ENCODE assay signal across 23 mouse cellular contexts in genomic region chr11:100155497-100156255, GRCm38 (mm10). TPM values are rescaled to one million over a fixed set of nuclear protein-coding genes. Genes with fewer than 3 reads are reported as not detected.
DNase-seq lines count a peak whose midpoint lies in the region; ATAC-seq lines count a peak whose summit lies in the region.
"Had no signal": no experiment of that assay in that cellular context is flagged by ENCODE, and none has a peak within 500 bp of the region (broad histone marks: within the 10 kb centered on the region; RNA-seq: fewer than 3 reads in every experiment).

No protein-coding gene starts in this region.

- no peaks in the 10 kb centered on the region for H3K27me3 ChIP-seq in heart, embryonic 13.5 days (replicated peaks)
- H3K27me3 ChIP-seq in embryonic facial prominence, embryonic 15.5 days: no peaks in the 10 kb centered on the region
- H3K27me3 ChIP-seq in stomach, embryonic 16.5 days (ENCODE audit: control insufficient read depth, insufficient read depth, low read length): no peaks in the 10 kb centered on the region
- H3K27me3 ChIP-seq: forebrain, embryonic 13.5 days; hindbrain, embryonic 12.5 days; liver, embryonic 13.5 days; midbrain, embryonic 13.5 days; neural tube, embryonic 15.5 days had no signal

- H3K27ac ChIP-seq in heart, embryonic 13.5 days (replicated peaks): 0 out of 2 replicates have a peak overlapping the region, but pooled peaks have one; percentile 12
- H3K27ac ChIP-seq in embryonic facial prominence, embryonic 15.5 days (replicated peaks): peak overlapping the region; percentile 44; the same call in 1 of the 2 replicates
- peak overlapping the region; percentile 66 for H3K27ac ChIP-seq in stomach, embryonic 16.5 days (ENCODE audit: low read length)
- H3K27ac ChIP-seq: forebrain, embryonic 13.5 days; hindbrain, embryonic 12.5 days; liver, embryonic 13.5 days; midbrain, embryonic 13.5 days; neural tube, embryonic 15.5 days had no signal

- no peak overlapping the region for H3K4me3 ChIP-seq in heart, embryonic 13.5 days
- no peak overlapping the region for H3K4me3 ChIP-seq in embryonic facial prominence, embryonic 15.5 days (replicated peaks)
- H3K4me3 ChIP-seq in stomach, embryonic 16.5 days (replicated peaks; ENCODE audit: low read length): no peak overlapping the region
- H3K4me3 ChIP-seq: forebrain, embryonic 13.5 days; hindbrain, embryonic 12.5 days; liver, embryonic 13.5 days; midbrain, embryonic 13.5 days; neural tube, embryonic 15.5 days had no signal

- no peak overlapping the region for H3K9ac ChIP-seq in heart, embryonic 13.5 days
- H3K9ac ChIP-seq in embryonic facial prominence, embryonic 15.5 days: no peak overlapping the region
- no peak overlapping the region for H3K9ac ChIP-seq in stomach, embryonic 16.5 days (ENCODE audit: low read length)
- H3K9ac ChIP-seq: forebrain, embryonic 13.5 days; hindbrain, embryonic 12.5 days; liver, embryonic 13.5 days; midbrain, embryonic 13.5 days; neural tube, embryonic 15.5 days had no signal

- H3K4me1 ChIP-seq in heart, embryonic 13.5 days: peaks cover 17% of the 10 kb centered on the region
- peaks cover 5% of the 10 kb centered on the region; the same call in 1 of the 2 replicates for H3K4me1 ChIP-seq in embryonic facial prominence, embryonic 15.5 days
- peaks cover 13% of the 10 kb centered on the region for H3K4me1 ChIP-seq in stomach, embryonic 16.5 days (ENCODE audit: control insufficient read depth, insufficient read depth, low read length)
- H3K4me1 ChIP-seq: forebrain, embryonic 13.5 days; hindbrain, embryonic 12.5 days; liver, embryonic 13.5 days; midbrain, embryonic 13.5 days; neural tube, embryonic 15.5 days had no signal

- WGBS in heart, embryonic 13.5 days: 43% methylated on average over 8 of the region's 8 CpGs
- 54% methylated on average over 8 of the region's 8 CpGs for WGBS in embryonic facial prominence, embryonic 15.5 days
- 44% methylated on average over 8 of the region's 8 CpGs for WGBS in stomach, embryonic 16.5 days

- no peak overlapping the region for H3K4me2 ChIP-seq in heart, embryonic 13.5 days
- no peak overlapping the region for H3K4me2 ChIP-seq in embryonic facial prominence, embryonic 15.5 days (replicated peaks)
- no peak overlapping the region for H3K4me2 ChIP-seq in stomach, embryonic 16.5 days (ENCODE audit: low read depth, low read length)
- H3K4me2 ChIP-seq: forebrain, embryonic 13.5 days; hindbrain, embryonic 12.5 days; liver, embryonic 13.5 days; midbrain, embryonic 13.5 days; neural tube, embryonic 15.5 days had no signal

- H3K36me3 ChIP-seq in heart, embryonic 13.5 days: no peaks in the 10 kb centered on the region
- H3K36me3 ChIP-seq in embryonic facial prominence, embryonic 15.5 days: no peaks in the 10 kb centered on the region
- no peaks in the 10 kb centered on the region for H3K36me3 ChIP-seq in stomach, embryonic 16.5 days (ENCODE audit: control insufficient read depth, insufficient read depth, low read length)
- H3K36me3 ChIP-seq: hindbrain, embryonic 12.5 days; liver, embryonic 13.5 days; midbrain, embryonic 13.5 days; neural tube, embryonic 15.5 days had no signal

- no peak for DNase-seq in heart, adult 9 months (ENCODE audit: low spot score in 2 of 2)
- peak; percentile 24 for DNase-seq in ovary, adult 18-20 months (ENCODE audit: low spot score)
- DNase-seq in ovary, postnatal 14 days (ENCODE audit: low spot score): no peak
- DNase-seq in embryo, embryonic 10 days (ENCODE audit: low spot score): no peak
- DNase-seq in spleen, adult 18-20 months: no peak
- DNase-seq: B cell, adult 2 months; cerebellum, adult 9-10 months; layer of hippocampus, postnatal 36 days; liver, embryonic 13.5 days; right cerebral cortex, adult 18-20 months; thymus, postnatal 4 days had no signal

- no peaks in the 10 kb centered on the region for H3K9me3 ChIP-seq in heart, embryonic 13.5 days
- H3K9me3 ChIP-seq in embryonic facial prominence, embryonic 15.5 days (replicated peaks): no peaks in the 10 kb centered on the region
- no peaks in the 10 kb centered on the region for H3K9me3 ChIP-seq in stomach, embryonic 16.5 days (replicated peaks; ENCODE audit: control insufficient read depth, low read length)
- H3K9me3 ChIP-seq: forebrain, embryonic 13.5 days; hindbrain, embryonic 12.5 days; liver, embryonic 13.5 days; midbrain, embryonic 13.5 days; neural tube, embryonic 15.5 days had no signal

- ATAC-seq in heart, embryonic 13.5 days (ENCODE audit: extremely low read depth, insufficient number of reproducible peaks, low FRiP score, low TSS enrichment): no peak
- peak; percentile 60; the same call in 1 of the 2 replicates for ATAC-seq in embryonic facial prominence, embryonic 15.5 days (ENCODE audit: insufficient number of reproducible peaks, low FRiP score, low TSS enrichment, low read depth)
- peak; percentile 41; the same call in 1 of the 2 replicates for ATAC-seq in stomach, embryonic 16.5 days (ENCODE audit: insufficient read depth, low FRiP score)
- ATAC-seq: forebrain, embryonic 13.5 days; inflammation-experienced regulatory T-cells, adult 6 months; midbrain, embryonic 13.5 days had no signal

RNA-seq across cellular contexts. Expression of gene Krt19, which starts 7.2 kb away (rescaled TPM):
- polyA plus RNA-seq in heart, embryonic 13.5 days (2015; fragmentation: Nextera tagmentation; extraction: Ambion mirVana): 72.6 and 74.0 TPM in 2 replicates
- 227 and 305 TPM in 2 replicates for polyA plus RNA-seq in embryonic facial prominence, embryonic 15.5 days (2015; fragmentation: Nextera tagmentation; extraction: Ambion mirVana)
- 1,141 and 1,514 TPM in 2 replicates for polyA plus RNA-seq in stomach, embryonic 16.5 days (2015; fragmentation: Nextera tagmentation; extraction: Ambion mirVana)
- polyA plus RNA-seq: inflammation-experienced regulatory T-cells, adult 6 months had no signal

RNA-seq across cellular contexts. Expression of gene Krt15, which starts 19.9 kb away (rescaled TPM):
- polyA plus RNA-seq in heart, embryonic 13.5 days (2015; fragmentation: Nextera tagmentation; extraction: Ambion mirVana): 1.2 and 1.5 TPM in 2 replicates
- 1,131 and 1,207 TPM in 2 replicates for polyA plus RNA-seq in embryonic facial prominence, embryonic 15.5 days (2015; fragmentation: Nextera tagmentation; extraction: Ambion mirVana)
- polyA plus RNA-seq in stomach, embryonic 16.5 days (2015; fragmentation: Nextera tagmentation; extraction: Ambion mirVana): 1,477 and 1,759 TPM in 2 replicates
- polyA plus RNA-seq: cortical plate, adult 2 months; inflammation-experienced regulatory T-cells, adult 6 months had no signal

RNA-seq across cellular contexts. Expression of gene Krt13, which starts 34.3 kb away (rescaled TPM):
- not detected in 2 replicates for polyA plus RNA-seq in heart, embryonic 13.5 days (2015; fragmentation: Nextera tagmentation; extraction: Ambion mirVana)
- polyA plus RNA-seq in embryonic facial prominence, embryonic 15.5 days (2015; fragmentation: Nextera tagmentation; extraction: Ambion mirVana): 155 and 225 TPM in 2 replicates
- polyA plus RNA-seq in stomach, embryonic 16.5 days (2015; fragmentation: Nextera tagmentation; extraction: Ambion mirVana): 1,856 and 2,859 TPM in 2 replicates
- polyA plus RNA-seq: cortical plate, adult 2 months; forebrain, embryonic 13.5 days; hindbrain, embryonic 12.5 days; inflammation-experienced regulatory T-cells, adult 6 months; limb, embryonic 11.5 days had no signal

RNA-seq across cellular contexts. Expression of gene Krt9, which starts 37.4 kb away (rescaled TPM):
- polyA plus RNA-seq in heart, embryonic 13.5 days (2015; fragmentation: Nextera tagmentation; extraction: Ambion mirVana): not detected in 2 replicates
- not detected in 2 replicates for polyA plus RNA-seq in embryonic facial prominence, embryonic 15.5 days (2015; fragmentation: Nextera tagmentation; extraction: Ambion mirVana)
- polyA plus RNA-seq in stomach, embryonic 16.5 days (2015; fragmentation: Nextera tagmentation; extraction: Ambion mirVana): not detected in 2 replicates
- polyA plus RNA-seq: forebrain, embryonic 13.5 days; heart, embryonic 16.5 days; inflammation-experienced regulatory T-cells, adult 6 months; kidney, embryonic 16.5 days; liver, embryonic 13.5 days; midbrain, embryonic 13.5 days had no signal

RNA-seq across cellular contexts. Expression of gene Krt36, which starts 50.2 kb away (rescaled TPM):
- polyA plus RNA-seq in heart, embryonic 13.5 days (2015; fragmentation: Nextera tagmentation; extraction: Ambion mirVana): not detected in 2 replicates
- 0.76 and 1.9 TPM in 2 replicates for polyA plus RNA-seq in embryonic facial prominence, embryonic 15.5 days (2015; fragmentation: Nextera tagmentation; extraction: Ambion mirVana)
- 0.44 and 0.75 TPM in 2 replicates for polyA plus RNA-seq in stomach, embryonic 16.5 days (2015; fragmentation: Nextera tagmentation; extraction: Ambion mirVana)
- polyA plus RNA-seq: cortical plate, adult 2 months; forebrain, embryonic 13.5 days; heart, embryonic 16.5 days; hindbrain, embryonic 12.5 days; inflammation-experienced regulatory T-cells, adult 6 months; liver, embryonic 13.5 days; midbrain, embryonic 13.5 days; neural tube, embryonic 15.5 days had no signal

Comparison
In these comparisons a context has a peak if more than half of its experiments do, and no peak if none do; other contexts are left out.
1. H3K27ac ChIP-seq: peak in every context shown above with its lines; median percentile 66 in stomach, embryonic 16.5 days; 44 in embryonic facial prominence, embryonic 15.5 days; 12 in heart, embryonic 13.5 days.
2. RNA of gene Krt15, which starts 19.9 kb away (polyA plus RNA-seq): 1,477 to 1,759 TPM in stomach, embryonic 16.5 days and 1,131 to 1,207 TPM in embryonic facial prominence, embryonic 15.5 days; 1.2 to 1.5 TPM in heart, embryonic 13.5 days; every median in the first group is over 100 times any median in the second.
3. RNA of gene Krt13, which starts 34.3 kb away (polyA plus RNA-seq): 1,856 to 2,859 TPM in stomach, embryonic 16.5 days and 155 to 225 TPM in embryonic facial prominence, embryonic 15.5 days; not detected in heart, embryonic 13.5 days; every median in the first group is over 100 times any median in the second.